Mouse (Mus musculus) kidney, adult 2 months (tissue): ENCODE measurements around the gene Ptprh.
"Not testable (repeated sequence)": the region's sequence is repeated elsewhere in the genome, so short reads cannot be mapped to it uniquely, and the experiment has no call there.

Source experiments
- CTCF ChIP-seq: fragments of 200-500 bp; conservative IDR thresholded peaks from 2 replicates; pipeline ENCODE4 v1.5.1; 2011; ENCODE audit warnings: low read depth, mild to moderate bottlenecking, control low read depth, low read length, moderate library complexity, mixed read lengths; ENCODE audit not compliant: insufficient read depth, insufficient read length
- POLR2A ChIP-seq: fragments of 200-500 bp; IDR thresholded peaks from one replicate; pipeline ENCODE4 v1.6.1; 2011; ENCODE audit warnings: low read depth, low read length, control low read depth

- not testable (repeated sequence) for TF ChIP-seq POLR2A, CTCF
Measured at GRCm38 (mm10) chr7:4597046-4597445, 6.8 kb downstream of the Ptprh start.
